Mouse (Mus musculus): ENCODE results near the gene Bbc3. TPM values are rescaled to one million over a fixed set of nuclear protein-coding genes. Genes with fewer than 3 reads are reported as not detected.
"Not testable (repeated sequence)": the region's sequence is repeated elsewhere in the genome, so short reads cannot be mapped to it uniquely, and the experiment has no call there.

Gene Bbc3
- polyA plus RNA-seq (2016; fragmentation: Nextera tagmentation; extraction: Ambion mirVana): 5.9 and 7.6 TPM in 2 replicates

DNA sequence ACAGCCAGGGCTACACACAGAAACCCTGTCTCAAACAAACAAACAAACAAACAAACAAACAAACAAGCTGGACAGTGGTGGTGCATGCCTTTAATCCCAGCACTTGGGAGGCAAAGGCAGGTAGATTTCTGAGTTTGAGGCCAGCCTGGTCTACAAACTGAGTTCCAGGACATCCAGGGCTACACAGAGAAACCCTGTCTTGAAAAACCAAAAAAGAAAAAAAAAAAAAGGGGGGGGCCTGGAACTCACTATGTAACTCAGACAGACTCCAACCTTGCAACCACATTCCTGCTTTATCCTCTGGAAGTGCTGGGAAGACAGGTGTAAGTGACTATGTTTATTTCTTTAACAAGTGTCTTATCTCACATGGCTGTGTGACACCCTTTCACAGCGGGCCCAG, at the start of gene Bbc3:
Gene Bbc3, plus strand, starts transcription at position 301 of the 400 bp plus-strand sequence.
- Histone ChIP-seq H3K4me3 (peak within 1 kb of the TSS; percentile 84), H3K4me2 (peak within 1 kb of the TSS; percentile 100), H3K4me1 (peaks cover 65% of the 10 kb centered on the region), H3K9ac (peak within 1 kb of the TSS; percentile 99), H3K27ac (peak within 1 kb of the TSS; percentile 98)
- not testable (repeated sequence) for H3K27me3 ChIP-seq (replicated peaks); H3K9me3 ChIP-seq (replicated peaks); H3K36me3 ChIP-seq; ATAC-seq
- WGBS (ENCODE audit: insufficient replicate concordance): 32% methylated on average over 1 of the region's 1 CpGs

DNA sequence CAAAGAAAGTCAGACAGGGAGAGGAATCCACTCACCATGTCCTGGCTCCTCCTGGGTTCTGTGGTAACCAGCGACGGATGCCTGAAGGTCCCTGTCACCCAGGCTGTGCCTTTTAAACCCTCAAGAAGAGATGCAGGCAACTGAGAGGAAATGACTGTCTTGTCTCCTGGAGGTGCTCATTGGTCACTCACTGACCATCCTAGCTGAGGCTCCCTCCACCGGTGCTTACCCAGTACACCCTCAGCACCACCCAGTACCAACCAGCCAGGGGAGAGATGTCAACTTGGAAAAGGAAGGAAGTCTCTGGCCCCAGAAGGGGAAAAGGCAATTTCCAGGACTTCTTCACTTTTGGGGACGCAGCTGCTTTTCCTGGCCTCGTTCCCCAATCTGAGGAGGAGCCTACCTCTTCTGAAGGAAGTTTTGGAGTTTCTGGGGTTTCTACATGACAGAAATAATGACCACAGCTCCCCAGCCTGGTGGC, 49.0 kb upstream of the Bbc3 start, which contains the start of gene C5ar1:
Gene C5ar1, minus strand, starts transcription at position 431 of the 481 bp plus-strand sequence.
- 34% methylated on average over 5 of the region's 5 CpGs for WGBS (ENCODE audit: insufficient replicate concordance)
- no peak within 1 kb of the TSS for H3K9ac ChIP-seq
- ATAC-seq: no peak

DNA sequence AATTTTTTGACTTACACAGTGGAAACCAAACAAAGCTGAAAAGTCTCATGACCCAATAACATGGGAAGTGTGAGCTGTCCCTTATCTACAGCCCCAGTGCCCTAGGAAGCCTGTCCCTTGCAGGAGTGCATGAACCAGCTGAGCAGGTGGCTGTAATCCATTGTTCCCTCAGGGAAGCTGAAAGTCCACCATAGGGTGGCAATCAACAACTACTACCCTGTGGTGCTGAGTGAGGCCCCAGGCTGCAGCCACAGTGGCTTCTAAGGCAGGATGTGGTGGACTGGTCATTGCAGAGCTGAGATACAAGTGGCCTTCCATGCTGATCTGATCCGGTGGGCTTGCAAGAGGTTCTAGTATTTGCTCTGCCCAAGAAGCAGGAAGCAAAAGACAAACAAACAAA, 47.1 kb upstream of the Bbc3 start:
- no peaks in the 10 kb centered on the region for H3K9me3 ChIP-seq (replicated peaks)
- 0 out of 2 replicates have a peak, but pooled peaks have one; percentile 33 for ATAC-seq
- H3K27ac ChIP-seq: no peak overlapping the region

More for the DNA sequence above, 49.0 kb upstream of the Bbc3 start, which contains the start of gene C5ar1:
- H3K4me1 ChIP-seq: peaks cover 9% of the 10 kb centered on the region; the same call in 1 of the 2 replicates
- H3K27ac ChIP-seq: no peak within 1 kb of the TSS
- no peaks in the 10 kb centered on the region for H3K36me3 ChIP-seq
- no peak within 1 kb of the TSS for H3K4me2 ChIP-seq
- H3K9me3 ChIP-seq (replicated peaks): no peaks in the 10 kb centered on the region
- 0 out of 2 replicates have a peak, but pooled peaks cover 7% of the 10 kb centered on the region for H3K27me3 ChIP-seq (replicated peaks)
- H3K4me3 ChIP-seq: no peak within 1 kb of the TSS

DNA sequence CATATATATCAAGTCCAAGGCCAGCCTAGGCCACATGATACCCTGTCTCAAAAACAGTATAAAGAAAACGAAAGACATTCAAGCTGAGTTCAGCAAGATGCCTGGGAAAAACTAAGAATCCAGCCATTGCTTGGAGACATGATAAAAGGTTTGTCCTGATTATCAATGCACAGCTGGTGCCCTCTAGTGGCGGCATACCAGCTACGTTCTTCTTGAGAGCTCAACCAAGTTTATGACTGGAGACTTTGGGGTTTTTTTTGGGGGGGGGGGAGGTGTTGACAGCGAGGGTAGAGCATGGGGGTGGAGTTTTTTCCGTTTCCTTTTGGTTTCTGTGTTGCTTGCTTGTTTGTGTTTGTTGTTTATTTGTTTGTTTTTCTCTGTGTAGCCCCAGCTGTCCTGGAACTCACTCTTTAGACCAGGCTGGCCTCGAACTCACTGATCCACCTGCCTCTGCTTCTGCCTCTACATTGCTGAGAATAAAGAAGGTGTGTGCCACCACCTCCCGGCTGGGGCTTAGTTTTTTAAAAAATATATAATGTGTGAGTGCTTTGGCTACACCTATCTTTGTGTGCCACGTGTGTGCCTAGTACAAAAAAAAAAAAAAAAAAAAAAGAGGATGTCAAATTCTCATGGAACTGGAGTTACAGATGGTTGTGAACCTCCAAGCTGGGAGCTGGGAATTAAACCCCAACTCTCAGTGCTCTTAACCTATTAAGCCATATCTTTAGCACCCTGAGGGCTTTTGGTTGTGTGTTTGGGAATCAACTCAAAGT, 45.0 kb upstream of the Bbc3 start:
- Histone ChIP-seq H3K36me3 (no peaks in the 10 kb centered on the region), H3K27me3 (replicated peaks) (0 out of 2 replicates have a peak, but pooled peaks cover 7% of the 10 kb centered on the region), H3K9ac (no peak overlapping the region), H3K4me1 (0 out of 2 replicates have a peak, but pooled peaks cover 4% of the 10 kb centered on the region), H3K9me3 (replicated peaks) (no peaks in the 10 kb centered on the region), H3K27ac (no peak overlapping the region), H3K4me2 (no peak overlapping the region), H3K4me3 (no peak overlapping the region)
- WGBS (ENCODE audit: insufficient replicate concordance): 23% methylated on average over 8 of the region's 8 CpGs
- ATAC-seq: no peak

More for the DNA sequence above, 47.1 kb upstream of the Bbc3 start:
- Histone ChIP-seq H3K9ac (no peak overlapping the region), H3K36me3 (no peaks in the 10 kb centered on the region), H3K4me1 (0 out of 2 replicates have a peak, but pooled peaks cover 4% of the 10 kb centered on the region), H3K4me3 (no peak overlapping the region), H3K27me3 (replicated peaks) (0 out of 2 replicates have a peak, but pooled peaks cover 7% of the 10 kb centered on the region), H3K4me2 (no peak overlapping the region)
- 14% methylated on average over 1 of the region's 1 CpGs for WGBS (ENCODE audit: insufficient replicate concordance)

DNA sequence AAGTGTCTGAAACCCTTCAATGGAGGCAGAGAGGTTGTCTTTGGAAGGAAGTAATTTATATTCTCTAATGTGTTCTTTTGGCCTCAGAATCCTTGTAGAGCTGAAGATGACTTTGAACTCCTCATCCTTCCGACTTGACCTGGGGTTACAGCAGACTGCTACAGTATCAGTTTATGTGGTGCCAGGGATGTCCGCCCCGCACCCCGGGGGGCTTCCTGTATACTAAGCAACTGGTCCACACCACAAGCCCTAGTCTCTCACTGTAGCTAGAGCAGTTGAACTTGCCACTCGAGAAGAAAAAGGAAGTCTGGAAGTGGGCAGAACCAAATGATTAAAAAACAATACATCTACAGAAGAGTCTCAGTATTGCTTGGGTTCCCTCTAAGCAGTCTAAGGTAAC, 44.4 kb upstream of the Bbc3 start:
- 54% methylated on average over 5 of the region's 5 CpGs for WGBS (ENCODE audit: insufficient replicate concordance)

DNA sequence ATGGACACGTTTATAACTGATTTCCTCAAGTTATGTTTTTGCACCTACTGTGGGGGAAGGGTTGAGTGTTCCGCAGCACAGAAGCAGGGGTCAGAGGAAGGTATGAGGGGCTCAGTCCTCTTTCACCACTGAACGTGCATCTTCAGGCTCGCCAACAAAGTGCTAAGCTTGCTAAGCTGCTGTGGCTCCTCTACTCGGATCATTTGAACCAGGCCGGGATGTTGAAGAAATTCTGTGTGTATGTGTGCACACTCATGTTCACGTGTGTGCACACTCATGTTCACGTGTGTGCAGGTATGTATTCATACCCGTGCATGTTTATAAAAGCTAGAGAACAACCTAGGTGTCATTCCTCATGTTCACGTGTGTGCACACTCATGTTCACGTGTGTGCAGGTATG, 42.3 kb upstream of the Bbc3 start:
- Histone ChIP-seq H3K9ac (no peak overlapping the region), H3K27ac (no peak overlapping the region), H3K27me3 (replicated peaks) (no peaks in the 10 kb centered on the region), H3K4me2 (no peak overlapping the region), H3K9me3 (replicated peaks) (no peaks in the 10 kb centered on the region), H3K36me3 (no peaks in the 10 kb centered on the region), H3K4me3 (no peak overlapping the region), H3K4me1 (0 out of 2 replicates have a peak, but pooled peaks cover 8% of the 10 kb centered on the region)
- 77% methylated on average over 11 of the region's 11 CpGs for WGBS (ENCODE audit: insufficient replicate concordance)
- ATAC-seq: no peak

More for the DNA sequence above, 44.4 kb upstream of the Bbc3 start:
- H3K27me3 ChIP-seq (replicated peaks): 0 out of 2 replicates have a peak, but pooled peaks cover 5% of the 10 kb centered on the region
- no peak overlapping the region for H3K4me2 ChIP-seq
- H3K27ac ChIP-seq: no peak overlapping the region
- no peaks in the 10 kb centered on the region for H3K9me3 ChIP-seq (replicated peaks)
- no peak overlapping the region for H3K9ac ChIP-seq
- ATAC-seq: no peak
- H3K4me3 ChIP-seq: no peak overlapping the region
- no peaks in the 10 kb centered on the region for H3K36me3 ChIP-seq
- H3K4me1 ChIP-seq: 0 out of 2 replicates have a peak, but pooled peaks cover 4% of the 10 kb centered on the region

DNA sequence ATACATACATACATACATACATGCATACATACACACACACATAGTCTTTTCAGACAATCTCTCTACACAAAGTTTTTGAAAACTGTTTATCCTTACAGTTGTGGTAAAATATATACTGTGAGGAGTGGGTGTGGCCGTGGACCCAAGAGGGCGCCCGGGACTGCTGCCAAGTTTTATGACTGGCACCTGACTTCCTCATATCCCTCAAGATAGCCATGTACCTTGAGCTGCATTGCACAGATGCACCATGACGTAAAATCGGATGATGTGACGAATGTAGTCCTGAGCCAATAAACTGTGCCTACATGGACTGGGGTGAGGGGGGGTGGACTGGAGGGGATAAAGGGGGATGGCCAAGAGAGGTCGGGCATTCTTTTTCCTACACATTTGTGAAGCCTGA, 41.6 kb upstream of the Bbc3 start:
- H3K4me2 ChIP-seq; H3K27me3 ChIP-seq (replicated peaks); ATAC-seq; H3K9ac ChIP-seq; H3K36me3 ChIP-seq; H3K27ac ChIP-seq; H3K9me3 ChIP-seq (replicated peaks); H3K4me3 ChIP-seq: not testable (repeated sequence)
- peaks cover 12% of the 10 kb centered on the region for H3K4me1 ChIP-seq
- WGBS (ENCODE audit: insufficient replicate concordance): 73% methylated on average over 7 of the region's 7 CpGs

DNA sequence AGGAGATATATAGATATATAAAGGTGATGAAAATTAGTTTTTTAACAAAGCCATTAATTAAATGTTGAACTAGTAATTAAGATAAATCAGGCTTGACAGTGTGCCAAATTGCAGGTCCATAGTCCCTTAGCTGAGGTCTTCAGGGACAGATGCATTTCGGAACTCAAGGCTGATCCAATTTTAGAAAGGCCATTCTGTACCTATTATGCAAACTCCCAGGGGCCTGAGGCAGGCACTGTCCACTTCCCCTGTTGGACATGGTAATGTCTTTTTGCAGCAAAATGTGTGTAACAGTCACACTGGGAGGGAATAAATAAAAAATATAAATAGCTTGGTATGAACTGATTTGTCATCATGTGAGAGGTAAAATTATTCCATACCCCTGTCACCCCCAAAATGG, 37.1 kb upstream of the Bbc3 start:
- Histone ChIP-seq H3K36me3 (peaks cover 19% of the 10 kb centered on the region), H3K9me3 (replicated peaks) (no peaks in the 10 kb centered on the region), H3K9ac (peak overlapping the region; percentile 88; the same call in 1 of the 2 replicates), H3K4me1 (peaks cover 48% of the 10 kb centered on the region), H3K4me2 (no peak overlapping the region), H3K27me3 (replicated peaks) (no peaks in the 10 kb centered on the region), H3K27ac (no peak overlapping the region), H3K4me3 (no peak overlapping the region)
- no peak for ATAC-seq
- 82% methylated on average over 1 of the region's 1 CpGs for WGBS (ENCODE audit: insufficient replicate concordance)

DNA sequence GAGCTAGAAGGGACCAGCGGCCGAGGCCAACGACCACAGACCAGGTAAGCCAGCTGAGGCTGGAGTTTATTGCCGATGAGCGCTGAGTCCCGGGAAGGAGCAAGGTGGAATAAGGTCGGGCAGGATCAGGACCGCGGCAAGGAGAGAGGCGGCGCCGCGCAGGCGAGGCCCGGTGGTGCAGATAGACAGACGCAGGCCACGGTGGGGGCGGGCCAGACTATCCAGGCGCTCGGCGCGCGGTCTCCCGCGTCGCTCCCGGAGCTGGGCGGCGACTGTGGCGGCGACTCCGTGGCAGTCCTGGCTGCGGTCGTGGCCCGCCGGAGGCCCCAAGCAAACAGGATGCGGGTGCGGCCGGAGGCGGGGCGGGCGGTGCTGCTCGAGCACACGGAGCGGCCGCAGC, 35.5 kb upstream of the Bbc3 start:
- peak; percentile 77 for ATAC-seq

DNA sequence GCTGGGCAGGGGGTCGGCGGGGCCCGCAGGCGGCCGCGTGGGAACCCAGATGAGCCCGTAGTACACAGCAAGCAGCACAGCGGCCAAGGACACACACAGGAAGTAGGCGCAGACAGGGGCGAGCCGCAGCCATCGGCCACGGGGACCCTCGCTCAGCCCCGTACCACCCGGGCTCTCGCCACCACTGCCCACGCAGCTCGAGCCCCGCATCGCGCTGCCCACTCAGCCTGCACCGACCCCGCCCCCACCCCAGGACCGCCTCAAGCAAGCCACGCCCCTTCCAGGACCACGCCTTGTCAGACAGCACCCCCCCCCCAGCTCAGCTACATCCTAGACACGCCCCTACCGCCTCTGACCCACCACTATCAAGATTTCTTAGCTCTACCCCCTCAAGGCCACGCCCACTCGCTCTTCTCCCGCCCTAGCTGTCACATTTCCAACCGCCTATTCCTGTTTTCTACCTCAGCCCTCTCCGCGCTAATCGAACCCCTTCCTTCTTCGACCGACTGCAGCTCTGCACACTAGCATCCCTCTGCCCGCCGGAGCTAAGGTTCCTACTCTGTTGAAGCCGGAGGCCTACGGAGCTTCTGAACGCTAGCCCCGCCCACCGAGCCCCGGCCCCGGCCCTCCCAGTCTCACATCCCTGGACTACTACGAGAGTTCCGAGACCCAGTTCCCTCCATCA, 35.0 kb upstream of the Bbc3 start, which contains the start of gene Inafm1:
Gene Inafm1, minus strand, starts transcription at position 537 of the 685 bp plus-strand sequence.
- Histone ChIP-seq H3K27ac (peak within 1 kb of the TSS; percentile 98), H3K4me1 (peaks cover 60% of the 10 kb centered on the region), H3K4me3 (peak within 1 kb of the TSS; percentile 82), H3K36me3 (peaks cover 40% of the 10 kb centered on the region), H3K9ac (peak within 1 kb of the TSS; percentile 88), H3K27me3 (replicated peaks) (no peaks in the 10 kb centered on the region), H3K9me3 (replicated peaks) (no peaks in the 10 kb centered on the region), H3K4me2 (peak within 1 kb of the TSS; percentile 99)
- ATAC-seq: peak; percentile 73
- WGBS (ENCODE audit: insufficient replicate concordance): under 1% methylated on average over 47 of the region's 49 CpGs

More for the DNA sequence above, 35.5 kb upstream of the Bbc3 start:
- peak overlapping the region; percentile 82 for H3K4me3 ChIP-seq
- peak overlapping the region; percentile 98 for H3K27ac ChIP-seq
- peaks cover 35% of the 10 kb centered on the region for H3K36me3 ChIP-seq
- H3K9me3 ChIP-seq (replicated peaks): no peaks in the 10 kb centered on the region
- H3K4me2 ChIP-seq: peak overlapping the region; percentile 99
- H3K27me3 ChIP-seq (replicated peaks): no peaks in the 10 kb centered on the region
- WGBS (ENCODE audit: insufficient replicate concordance): under 1% methylated on average over 46 of the region's 46 CpGs
- peak overlapping the region; percentile 88 for H3K9ac ChIP-seq
- peaks cover 60% of the 10 kb centered on the region for H3K4me1 ChIP-seq

DNA sequence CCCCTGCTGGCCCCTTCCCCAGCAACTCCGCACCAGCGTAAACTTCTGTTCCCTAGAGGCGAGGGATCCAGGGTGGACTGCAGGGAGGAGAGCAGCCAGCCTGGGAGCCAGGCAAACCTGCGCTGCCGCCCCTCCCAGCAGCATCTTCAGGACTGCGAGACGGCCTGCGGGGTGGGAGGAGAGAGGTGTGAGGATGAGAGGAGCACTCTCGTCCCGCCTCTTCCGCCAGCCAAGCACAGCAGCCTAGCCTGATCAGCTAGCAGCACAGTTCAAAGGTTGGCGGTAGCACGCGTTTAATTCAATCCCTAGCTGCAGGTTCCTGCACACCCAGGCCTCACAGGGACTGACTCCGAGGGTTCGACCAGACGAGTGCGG, 34.4 kb upstream of the Bbc3 start:
- Histone ChIP-seq H3K4me3 (peak overlapping the region; percentile 82), H3K36me3 (peaks cover 46% of the 10 kb centered on the region), H3K4me2 (peak overlapping the region; percentile 99), H3K4me1 (peaks cover 60% of the 10 kb centered on the region), H3K9ac (peak overlapping the region; percentile 88), H3K9me3 (replicated peaks) (no peaks in the 10 kb centered on the region), H3K27ac (peak overlapping the region; percentile 98), H3K27me3 (replicated peaks) (no peaks in the 10 kb centered on the region)
- ATAC-seq: peak; percentile 85
- under 1% methylated on average over 18 of the region's 18 CpGs for WGBS (ENCODE audit: insufficient replicate concordance)

Data from liver, embryonic 12.5 days (tissue).